Mouse (Mus musculus) liver, postnatal 0 days (tissue): ENCODE results near the gene Tmcc3.

Source experiments
- CTCF ChIP-seq: sonication (generic); IDR thresholded peaks from 2 replicates; pipeline ENCODE4 v1.5.1; 2016; ENCODE audit warnings: antibody characterized with exemption, low read depth
- EP300 ChIP-seq: IDR thresholded peaks from 2 replicates; pipeline ENCODE4 v1.6.1; 2016; ENCODE audit warnings: antibody characterized with exemption, low read depth, mild to moderate bottlenecking

DNA sequence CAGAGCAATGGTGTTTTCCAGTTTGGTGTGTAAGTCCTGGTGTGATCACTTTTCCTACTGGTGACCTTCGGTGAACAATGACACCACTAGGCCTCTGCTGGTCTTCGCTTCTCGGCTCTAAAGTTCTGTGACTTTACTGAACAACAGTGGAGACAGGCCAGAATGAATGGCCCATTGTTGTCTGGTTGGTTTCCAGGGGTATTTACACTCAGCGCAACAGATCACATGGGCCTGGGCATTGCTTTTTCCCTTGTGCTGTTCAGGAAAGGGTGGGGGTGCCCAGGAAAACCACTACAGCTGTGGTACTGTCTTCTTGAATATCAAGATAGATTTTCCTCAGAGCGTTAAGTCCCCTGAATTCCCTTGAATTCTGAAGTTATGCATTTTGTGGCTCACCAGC, 38.5 kb downstream of the Tmcc3 start:
- TF ChIP-seq CTCF (no peak), EP300 (no peak)
